Comparison of ENCODE assay signal across 11 mouse cellular contexts in the genomic region with DNA sequence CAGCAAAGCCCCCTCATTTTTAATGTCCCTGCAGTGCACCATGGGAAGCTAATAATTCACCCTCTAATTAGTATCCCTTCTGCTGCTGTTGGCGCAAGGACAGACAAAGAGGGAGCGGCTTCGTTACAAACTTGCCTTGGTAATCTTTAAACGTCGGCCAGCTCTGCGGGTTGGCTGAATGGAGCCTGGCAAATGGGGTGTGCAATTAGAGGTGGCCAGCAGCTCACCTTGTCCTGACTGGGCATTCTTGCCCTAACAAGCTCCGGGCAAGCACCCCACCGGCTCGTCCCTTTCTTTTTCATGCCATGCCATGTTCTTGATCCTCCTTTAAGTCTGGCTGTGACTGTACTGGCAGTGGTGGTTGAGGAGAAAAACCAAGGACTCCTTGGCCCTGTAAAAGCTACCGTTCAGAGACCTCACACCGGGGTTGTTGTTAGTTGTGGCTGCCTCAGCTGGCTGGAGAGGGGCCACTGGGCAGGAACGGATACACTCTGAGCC.
A peak's percentile ranks its signal among the peaks of the same experiment; 100 is the strongest.
DNase-seq lines count a peak whose midpoint lies in the region; ATAC-seq lines count a peak whose summit lies in the region.
"Had no signal": no experiment of that assay in that cellular context is flagged by ENCODE, and none has a peak within 500 bp of the region (broad histone marks: within the 10 kb centered on the region; RNA-seq: fewer than 3 reads in every experiment).

No protein-coding gene starts in this region.

- H3K9me3 ChIP-seq in midbrain, embryonic 12.5 days = no peaks in the 10 kb centered on the region
- H3K9me3 ChIP-seq in midbrain, embryonic 10.5 days (replicated peaks) = no peaks in the 10 kb centered on the region; the same call in 1 of the 2 replicates
- 0 out of 2 replicates have a peak, but pooled peaks cover 3% of the 10 kb centered on the region for H3K9me3 ChIP-seq in forebrain, embryonic 12.5 days
- no peaks in the 10 kb centered on the region for H3K9me3 ChIP-seq in neural tube, embryonic 15.5 days (replicated peaks)

- intact Hi-C loops in heart, postnatal 25 days (cut with DNase I) = no loop called here

- peak overlapping the region; percentile 54 for H3K27ac ChIP-seq in midbrain, embryonic 12.5 days (replicated peaks)
- H3K27ac ChIP-seq in midbrain, embryonic 10.5 days (replicated peaks) = no peak overlapping the region
- H3K27ac ChIP-seq in forebrain, embryonic 12.5 days = peak overlapping the region; percentile 54
- H3K27ac ChIP-seq in neural tube, embryonic 15.5 days (replicated peaks) = peak overlapping the region; percentile 39
- H3K27ac ChIP-seq: embryonic facial prominence, embryonic 10.5 days had no signal

- H3K4me2 ChIP-seq in midbrain, embryonic 12.5 days (replicated peaks) = no peak overlapping the region
- peak overlapping the region; percentile 8; the same call in 1 of the 2 replicates for H3K4me2 ChIP-seq in forebrain, embryonic 12.5 days
- H3K4me2 ChIP-seq in neural tube, embryonic 15.5 days = peak overlapping the region; percentile 30

- DNase-seq in midbrain, embryonic 10.5 days (ENCODE audit: low spot score) = no peak
- DNase-seq in layer of hippocampus, adult 8-10 months (ENCODE audit: low spot score in 2 of 2) = peak; percentile 28 to 49
- no peak for DNase-seq in adrenal gland, adult 2 months
- no peak for DNase-seq in T-cell, adult 2 months (ENCODE audit: low spot score)
- no peak for DNase-seq in heart, postnatal 25 days (ENCODE audit: low spot score)

- H3K4me3 ChIP-seq in midbrain, embryonic 12.5 days = no peak overlapping the region
- no peak overlapping the region for H3K4me3 ChIP-seq in midbrain, embryonic 10.5 days
- H3K4me3 ChIP-seq in forebrain, embryonic 12.5 days (replicated peaks) = no peak overlapping the region
- no peak overlapping the region for H3K4me3 ChIP-seq in neural tube, embryonic 15.5 days (replicated peaks)
- H3K4me3 ChIP-seq: embryonic facial prominence, embryonic 10.5 days had no signal

- no peaks in the 10 kb centered on the region for H3K27me3 ChIP-seq in midbrain, embryonic 12.5 days
- H3K27me3 ChIP-seq in midbrain, embryonic 10.5 days (ENCODE audit: low read depth, poor library complexity, severe bottlenecking) = no peaks in the 10 kb centered on the region
- peaks cover 15% of the 10 kb centered on the region; the same call in 1 of the 2 replicates for H3K27me3 ChIP-seq in forebrain, embryonic 12.5 days
- no peaks in the 10 kb centered on the region for H3K27me3 ChIP-seq in neural tube, embryonic 15.5 days (replicated peaks)

- no peak; the same call in 1 of the 2 replicates for ATAC-seq in midbrain, embryonic 12.5 days (ENCODE audit: low FRiP score, low read depth)
- peak; percentile 58; the same call in 1 of the 2 replicates for ATAC-seq in forebrain, embryonic 12.5 days (ENCODE audit: low FRiP score)
- peak; percentile 53 for ATAC-seq in neural tube, embryonic 15.5 days (ENCODE audit: low FRiP score)
- ATAC-seq: CD4-positive, CD25-positive, alpha-beta regulatory T cell, adult 4 months; intestine, postnatal 0 days had no signal

- H3K36me3 ChIP-seq in midbrain, embryonic 12.5 days = no peaks in the 10 kb centered on the region
- H3K36me3 ChIP-seq in midbrain, embryonic 10.5 days = no peaks in the 10 kb centered on the region
- no peaks in the 10 kb centered on the region for H3K36me3 ChIP-seq in forebrain, embryonic 12.5 days (replicated peaks)
- H3K36me3 ChIP-seq in neural tube, embryonic 15.5 days = no peaks in the 10 kb centered on the region
- H3K36me3 ChIP-seq: embryonic facial prominence, embryonic 10.5 days had no signal

- H3K9ac ChIP-seq in midbrain, embryonic 12.5 days (replicated peaks) = no peak overlapping the region
- H3K9ac ChIP-seq in forebrain, embryonic 12.5 days = no peak overlapping the region
- H3K9ac ChIP-seq in neural tube, embryonic 15.5 days (replicated peaks) = no peak overlapping the region

- peaks cover 8% of the 10 kb centered on the region for H3K4me1 ChIP-seq in midbrain, embryonic 12.5 days
- H3K4me1 ChIP-seq in midbrain, embryonic 10.5 days = peaks cover 6% of the 10 kb centered on the region; the same call in 1 of the 2 replicates
- H3K4me1 ChIP-seq in forebrain, embryonic 12.5 days = peaks cover 12% of the 10 kb centered on the region; the same call in 1 of the 2 replicates
- H3K4me1 ChIP-seq in neural tube, embryonic 15.5 days = peaks cover 9% of the 10 kb centered on the region

- WGBS in midbrain, embryonic 12.5 days = 63% methylated on average over 12 of the region's 12 CpGs
- 77% methylated on average over 12 of the region's 12 CpGs for WGBS in midbrain, embryonic 10.5 days
- WGBS in forebrain, embryonic 12.5 days = 19% methylated on average over 12 of the region's 12 CpGs
- 31% methylated on average over 12 of the region's 12 CpGs for WGBS in neural tube, embryonic 15.5 days

Comparison
In these comparisons a context has a peak if more than half of its experiments do, and no peak if none do; other contexts are left out.
1. DNase-seq: peak in layer of hippocampus, adult 8-10 months (2 of 2); none in midbrain, embryonic 10.5 days (single experiment), adrenal gland, adult 2 months (single experiment), T-cell, adult 2 months (single experiment) and heart, postnatal 25 days (single experiment).